Mouse (Mus musculus) intestine, postnatal 0 days (tissue): Measurements from ENCODE around the gene Usp29. TPM values are rescaled to one million over a fixed set of nuclear protein-coding genes. Genes with fewer than 3 reads are reported as not detected.

Experiments
- ATAC-seq: fragments of 200-750 bp; cut with Nextera tagmentation; 2 replicates; pipeline ENCODE4 v1.8.0; 2017; ENCODE audit warnings: mild to moderate bottlenecking, moderate TSS enrichment, moderate library complexity
- H3K27ac ChIP-seq: fragments of 300-500 bp; sonication (generic); 2 replicates; pipeline ENCODE4 v1.5.1; 2014; ENCODE audit warnings: mild to moderate bottlenecking, low read depth, low read length, moderate library complexity
- H3K27me3 ChIP-seq: fragments of 300-500 bp; sonication (generic); replicated peaks from 2 replicates; pipeline ENCODE4 v1.6.1; 2014; ENCODE audit warnings: low read length, mixed read lengths; ENCODE audit not compliant: control insufficient read depth, insufficient read depth
- H3K36me3 ChIP-seq: fragments of 300-500 bp; sonication (generic); 2 replicates; pipeline ENCODE4 v1.6.1; 2014; ENCODE audit warnings: mild to moderate bottlenecking, moderate library complexity; ENCODE audit not compliant: control insufficient read depth, insufficient read depth
- H3K4me1 ChIP-seq: fragments of 300-500 bp; sonication (generic); replicated peaks from 2 replicates; pipeline ENCODE4 v1.6.1; 2014; ENCODE audit warnings: antibody characterized with exemption, low read length, mixed read lengths; ENCODE audit not compliant: control insufficient read depth, insufficient read depth
- H3K4me2 ChIP-seq: fragments of 300-500 bp; sonication (generic); replicated peaks from 2 replicates; pipeline ENCODE4 v1.6.1; 2014; ENCODE audit warnings: low read depth, mild to moderate bottlenecking, moderate library complexity
- H3K4me3 ChIP-seq: fragments of 300-500 bp; sonication (generic); 2 replicates; pipeline ENCODE4 v1.5.1; 2014; ENCODE audit warnings: low read depth, low read length
- H3K9ac ChIP-seq: fragments of 300-500 bp; sonication (generic); 2 replicates; pipeline ENCODE4 v1.6.1; 2014; ENCODE audit warnings: mild to moderate bottlenecking, low read depth, low read length
- H3K9me3 ChIP-seq: fragments of 300-500 bp; sonication (generic); 2 replicates; pipeline ENCODE4 v1.6.1; 2016; ENCODE audit warnings: mixed run types; ENCODE audit not compliant: control insufficient read depth
- CTCF ChIP-seq: sonication (generic); IDR thresholded peaks from 2 replicates; pipeline ENCODE4 v1.5.1; 2016; ENCODE audit warnings: low read depth, mild to moderate bottlenecking, control low read depth, antibody characterized with exemption, moderate library complexity
- WGBS: fragments of 180-500 bp; shearing (Covaris S2); extraction: QIAGEN DNeasy Blood & Tissue Kit; methylation state at CpG from one replicate; pipeline ENCODE4 v1.1.7; 2014; 5-methylcytosine and 5-hydroxymethylcytosine counted together
- polyA plus RNA-seq: library from polyadenylated mRNA; unstranded; fragments of >200 nt; fragmentation: Nextera tagmentation; extraction: Ambion mirVana; gene quantifications from 2 replicates; pipeline ENCODE4 v1.2.1, GENCODE M21; 2015

Usp29 gene
- polyA plus RNA-seq, 1 experiment from 2014 or later: 0.68 TPM

DNA sequence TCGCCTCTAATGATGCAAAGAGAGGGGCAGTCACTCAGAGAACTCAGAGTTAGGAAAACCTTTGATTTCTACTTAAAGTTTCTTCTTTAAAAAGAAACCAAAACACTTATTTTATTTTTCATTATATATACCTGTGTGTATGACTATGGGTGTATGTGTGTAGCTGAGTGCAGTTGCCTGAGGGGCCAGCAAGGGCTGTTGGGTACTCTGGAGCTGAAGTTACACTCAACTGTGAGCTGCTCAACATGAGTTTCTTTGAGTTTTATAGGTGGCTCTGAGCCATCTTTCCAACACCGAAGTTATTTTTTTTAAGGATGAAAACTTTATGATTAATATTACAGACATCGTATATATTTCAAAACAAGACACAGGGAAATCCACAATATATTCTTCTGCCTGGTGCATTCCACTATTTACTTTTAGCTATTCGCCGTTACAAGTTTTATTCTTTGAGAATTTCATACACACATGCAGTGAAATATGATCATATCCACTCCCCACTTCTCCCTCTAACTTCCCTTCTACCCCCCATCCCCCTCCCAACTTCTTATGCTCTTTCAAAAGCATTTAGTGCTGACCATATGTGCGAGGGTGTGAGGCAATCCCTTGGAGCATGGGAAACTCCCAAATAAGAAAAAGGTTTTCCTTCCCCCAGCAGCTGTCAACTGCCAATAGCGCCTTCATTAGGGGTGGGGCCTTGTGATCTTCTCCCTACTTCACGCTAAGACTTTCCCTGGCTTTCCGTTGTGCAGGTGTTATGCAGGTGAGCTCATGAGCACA is 61.1 kb downstream of the Usp29 start:
- Histone ChIP-seq H3K27ac (no peak overlapping the region), H3K36me3 (no peaks in the 10 kb centered on the region), H3K9me3 (no peaks in the 10 kb centered on the region), H3K4me1 (no peaks in the 10 kb centered on the region), H3K9ac (no peak overlapping the region), H3K4me3 (no peak overlapping the region), H3K4me2 (no peak overlapping the region), H3K27me3 (no peaks in the 10 kb centered on the region)
- TF ChIP-seq CTCF: no peak
- 71% methylated on average over 9 of the region's 9 CpGs for WGBS
- no peak for ATAC-seq

DNA sequence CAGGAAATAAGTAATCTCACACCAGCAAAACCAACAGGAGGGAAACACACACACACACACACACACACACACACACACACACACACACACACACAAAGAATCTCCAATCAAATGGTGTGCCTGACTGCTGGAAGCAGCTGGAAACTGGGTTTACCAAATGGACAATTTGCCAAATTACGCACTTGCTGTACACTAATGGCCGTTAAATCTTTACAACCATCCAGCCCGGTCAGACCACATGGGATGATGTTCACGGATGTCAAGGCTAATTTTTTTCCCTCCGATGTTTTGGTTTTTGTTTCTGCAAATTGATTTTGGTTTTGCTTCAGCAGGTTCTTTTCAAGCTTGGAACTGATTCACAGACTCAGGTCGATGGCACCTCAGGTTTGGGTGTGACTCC is 62.9 kb downstream of the Usp29 start:
- H3K4me3 ChIP-seq: no peak overlapping the region
- TF ChIP-seq CTCF: no peak
- H3K36me3 ChIP-seq: no peaks in the 10 kb centered on the region
- H3K27ac ChIP-seq: no peak overlapping the region
- no peaks in the 10 kb centered on the region for H3K27me3 ChIP-seq
- WGBS: 85% methylated on average over 6 of the region's 6 CpGs
- no peak overlapping the region for H3K9ac ChIP-seq
- no peak for ATAC-seq
- H3K9me3 ChIP-seq: no peaks in the 10 kb centered on the region
- H3K4me1 ChIP-seq: no peaks in the 10 kb centered on the region
- no peak overlapping the region for H3K4me2 ChIP-seq

DNA sequence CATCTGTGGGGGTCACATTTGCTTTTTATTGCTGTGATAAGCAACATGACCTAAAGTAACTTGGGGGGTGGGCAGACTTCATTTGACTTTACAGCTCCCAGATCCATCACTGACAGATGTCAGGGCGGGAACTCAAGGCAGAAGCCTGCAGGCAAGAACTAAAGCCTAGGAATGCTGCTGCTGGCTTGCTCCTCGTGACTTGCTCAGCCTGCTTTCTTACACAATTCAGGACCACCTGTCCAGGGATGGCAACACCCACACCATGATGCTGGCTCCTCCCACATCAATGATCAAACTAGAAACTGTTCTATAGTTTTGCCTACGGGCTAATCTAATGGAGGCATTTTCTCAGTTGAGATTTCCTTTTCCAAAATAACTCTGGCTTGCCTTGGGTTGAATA is 63.4 kb downstream of the Usp29 start:
- no peak for TF ChIP-seq CTCF
- H3K9me3 ChIP-seq: no peaks in the 10 kb centered on the region
- H3K4me2 ChIP-seq: no peak overlapping the region
- no peak overlapping the region for H3K27ac ChIP-seq
- ATAC-seq: no peak
- no peak overlapping the region for H3K9ac ChIP-seq
- no peak overlapping the region for H3K4me3 ChIP-seq
- no peaks in the 10 kb centered on the region for H3K27me3 ChIP-seq
- WGBS: 88% methylated on average over 3 of the region's 3 CpGs
- H3K36me3 ChIP-seq: no peaks in the 10 kb centered on the region
- no peaks in the 10 kb centered on the region for H3K4me1 ChIP-seq

DNA sequence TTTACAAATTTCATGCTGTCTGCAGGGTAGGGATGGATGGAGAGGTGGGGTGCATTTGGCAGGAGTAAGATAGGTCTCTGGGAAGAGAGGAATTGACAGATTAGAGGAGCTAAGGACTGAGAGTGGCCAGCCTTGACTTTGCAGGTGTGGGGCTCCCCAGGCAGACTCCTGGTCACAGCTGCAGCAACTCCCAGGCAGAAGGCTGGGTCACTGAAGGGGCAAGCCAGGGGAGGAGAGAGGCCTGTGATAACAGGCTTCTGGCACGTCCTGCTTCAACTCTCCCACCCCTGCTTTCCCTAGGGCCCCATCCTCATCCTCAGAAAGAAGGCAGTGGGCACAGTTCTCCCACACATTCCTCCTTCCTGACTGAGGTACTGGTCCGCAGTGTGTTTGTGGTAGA is 67.0 kb downstream of the Usp29 start:
- H3K36me3 ChIP-seq: no peaks in the 10 kb centered on the region
- no peak for ATAC-seq
- no peaks in the 10 kb centered on the region for H3K9me3 ChIP-seq
- no peaks in the 10 kb centered on the region for H3K27me3 ChIP-seq
- no peak overlapping the region for H3K9ac ChIP-seq
- no peak for TF ChIP-seq CTCF
- no peak overlapping the region for H3K4me2 ChIP-seq
- no peak overlapping the region for H3K27ac ChIP-seq
- WGBS: 43% methylated on average over 2 of the region's 2 CpGs
- H3K4me3 ChIP-seq: no peak overlapping the region
- no peaks in the 10 kb centered on the region for H3K4me1 ChIP-seq

DNA sequence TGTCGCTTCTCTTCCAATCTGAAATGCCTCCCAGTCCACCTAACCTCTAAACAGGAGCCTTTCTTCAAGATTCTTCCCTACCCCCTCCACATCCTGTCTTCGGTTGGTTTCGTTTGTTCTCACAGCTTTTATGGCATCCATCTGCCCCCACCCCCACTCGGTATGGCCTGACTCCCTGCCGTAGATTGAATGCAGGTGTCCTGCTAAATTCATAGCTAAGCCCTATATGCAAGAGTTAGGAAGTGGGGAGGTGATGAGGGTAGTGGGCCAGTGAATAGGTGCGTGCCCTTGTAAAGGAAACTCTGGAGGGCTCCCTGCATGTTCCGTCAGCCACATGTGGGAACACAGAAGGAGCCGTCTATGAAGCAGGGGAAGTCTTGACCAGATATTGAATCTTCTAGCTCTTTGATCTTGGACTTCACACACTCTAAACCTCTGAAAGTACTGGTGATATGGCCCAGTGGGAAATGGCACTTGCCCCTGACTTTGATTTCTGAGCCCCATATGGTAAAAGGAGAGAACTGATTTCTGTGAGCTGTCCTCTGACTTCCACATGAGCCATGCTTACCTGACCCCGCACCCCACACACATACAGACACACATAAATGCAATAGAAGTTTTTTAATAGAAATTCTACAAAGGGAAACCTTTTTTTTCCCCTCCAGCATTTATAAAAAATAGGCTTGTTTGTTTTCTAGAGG is 68.9 kb downstream of the Usp29 start:
- Histone ChIP-seq H3K4me2 (no peak overlapping the region), H3K27ac (no peak overlapping the region), H3K4me3 (no peak overlapping the region), H3K4me1 (no peaks in the 10 kb centered on the region), H3K27me3 (no peaks in the 10 kb centered on the region), H3K9ac (no peak overlapping the region), H3K36me3 (no peaks in the 10 kb centered on the region), H3K9me3 (no peaks in the 10 kb centered on the region)
- ATAC-seq: no peak
- TF ChIP-seq CTCF: no peak
- WGBS: 54% methylated on average over 9 of the region's 9 CpGs

DNA sequence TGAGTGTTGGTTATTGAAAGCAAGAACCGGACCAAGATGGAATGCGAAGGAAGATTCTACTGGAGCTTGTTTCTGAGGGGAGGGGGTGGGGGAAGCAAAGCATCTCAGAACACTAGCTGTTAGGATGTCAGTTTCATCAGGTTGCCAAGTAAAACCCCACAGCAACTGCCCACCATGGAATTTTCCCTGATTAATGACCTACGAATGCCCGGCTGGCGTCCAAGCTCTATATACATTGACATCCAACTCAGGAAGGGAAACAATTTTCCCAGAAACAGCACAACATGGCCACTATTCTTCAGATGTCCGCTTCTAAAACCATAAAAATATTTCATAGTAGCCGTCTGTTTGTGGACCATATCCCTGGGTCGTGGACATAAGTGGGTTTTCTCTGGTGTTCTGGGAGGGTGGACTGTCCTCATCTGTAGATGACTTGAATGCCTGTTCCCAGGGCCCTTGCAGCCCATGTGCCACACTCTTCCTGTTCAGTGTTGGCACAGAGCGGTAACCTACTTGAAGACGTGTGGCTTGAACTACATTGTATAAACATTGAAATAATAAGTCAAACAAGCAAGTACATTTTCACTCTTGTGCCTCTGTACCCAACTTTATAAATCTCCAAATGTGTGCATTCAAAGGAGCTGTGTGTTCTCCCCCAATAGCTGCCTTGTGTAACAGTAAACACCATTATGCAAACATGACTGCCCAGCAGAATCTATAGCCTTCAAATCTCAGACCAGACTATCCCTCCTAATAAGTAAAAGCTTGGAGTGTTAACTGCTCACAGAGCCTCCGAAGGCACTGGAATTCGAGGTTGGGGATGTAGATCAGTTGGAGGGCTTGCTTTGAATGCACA is 70.4 kb downstream of the Usp29 start:
- H3K4me1 ChIP-seq: no peaks in the 10 kb centered on the region
- no peak overlapping the region for H3K4me3 ChIP-seq
- WGBS: 63% methylated on average over 12 of the region's 12 CpGs
- H3K36me3 ChIP-seq: no peaks in the 10 kb centered on the region
- H3K9ac ChIP-seq: no peak overlapping the region
- no peaks in the 10 kb centered on the region for H3K27me3 ChIP-seq
- no peak for TF ChIP-seq CTCF
- no peak for ATAC-seq
- no peak overlapping the region for H3K27ac ChIP-seq
- H3K4me2 ChIP-seq: no peak overlapping the region
- no peaks in the 10 kb centered on the region for H3K9me3 ChIP-seq
